Mouse (Mus musculus) MEL (cell line): Measurements from ENCODE around the gene Zfp106. TPM values are rescaled to one million over a fixed set of nuclear protein-coding genes. Genes with fewer than 3 reads are reported as not detected.
A peak's percentile ranks its signal among the peaks of the same experiment; 100 is the strongest.

Source experiments
- DNase-seq: peaks from one replicate; pipeline ENCODE4 v3.0.0; 2011; ENCODE audit warnings: low read depth, low spot score
- H3K27ac ChIP-seq: 2 replicates; pipeline ENCODE4 v1.5.1; 2012; ENCODE audit warnings: low read depth, mild to moderate bottlenecking, control low read depth, low read length, moderate library complexity; ENCODE audit not compliant: control insufficient read depth
- H3K27me3 ChIP-seq, 2 experiments: fragments of 150-350 bp in 1 of 2; sonication (generic) in 1 of 2; 2 replicates each; pipeline ENCODE4 v1.6.1; 2012; ENCODE audit warnings: low read length in 2 of 2, mild to moderate bottlenecking in 2 of 2, improper control_type of control experiment in 1 of 2, moderate library complexity in 1 of 2; ENCODE audit not compliant: insufficient read depth in 2 of 2, control insufficient read depth in 1 of 2
- H3K36me3 ChIP-seq, 2 experiments: 2 replicates each; pipeline ENCODE4 v1.6.1; 2012 to 2014; ENCODE audit warnings: low read length in 2 of 2, improper control_type of control experiment in 1 of 2, inconsistent platforms in 1 of 2, mild to moderate bottlenecking in 1 of 2; ENCODE audit not compliant: insufficient read depth in 2 of 2, control insufficient read depth in 1 of 2
- H3K4me1 ChIP-seq, 2 experiments: fragments of 150-350 bp in 1 of 2; sonication (generic) in 1 of 2; 2 replicates each; pipeline ENCODE4 v1.6.1; 2012; ENCODE audit warnings: low read length in 2 of 2, improper control_type of control experiment in 1 of 2, mild to moderate bottlenecking in 1 of 2; ENCODE audit not compliant: insufficient read depth in 2 of 2, control insufficient read depth in 1 of 2
- H3K4me3 ChIP-seq, 2 experiments: fragments of 150-350 bp in 1 of 2; sonication (generic) in 1 of 2; 2 replicates each; pipeline ENCODE4 v1.5.1; 2012; ENCODE audit warnings: low read depth in 2 of 2, low read length in 2 of 2, mild to moderate bottlenecking in 2 of 2, moderate library complexity in 2 of 2, control low read depth in 1 of 2, improper control_type of control experiment in 1 of 2; ENCODE audit not compliant: control insufficient read depth in 1 of 2, insufficient read depth in 1 of 2
- H3K79me2 ChIP-seq: 2 replicates; pipeline ENCODE4 v1.6.1; 2012; ENCODE audit warnings: mild to moderate bottlenecking, low read length, moderate library complexity; ENCODE audit not compliant: control insufficient read depth, poor library complexity, insufficient read depth
- H3K9ac ChIP-seq: 2 replicates; pipeline ENCODE4 v1.6.1; 2012; ENCODE audit warnings: low read depth, mild to moderate bottlenecking, control low read depth, low read length, moderate library complexity; ENCODE audit not compliant: control insufficient read depth, poor library complexity, severe bottlenecking
- H3K9me3 ChIP-seq: fragments of 150-350 bp; sonication (generic); replicated peaks from 2 replicates; pipeline ENCODE4 v1.6.1; 2012; ENCODE audit warnings: mild to moderate bottlenecking, low read length, improper control_type of control experiment, moderate library complexity; ENCODE audit not compliant: insufficient read depth
- BHLHE40 ChIP-seq: IDR thresholded peaks from 2 replicates; pipeline ENCODE4 v1.6.1; 2012; ENCODE audit warnings: low read depth, mild to moderate bottlenecking, inconsistent platforms, low read length, improper control_type of control experiment, borderline replicate concordance
- CHD2 ChIP-seq: IDR thresholded peaks from 2 replicates; pipeline ENCODE4 v1.6.1; 2011; ENCODE audit warnings: low read length, improper control_type of control experiment
- CTCF ChIP-seq, 3 experiments: IDR thresholded peaks in 2 of 3; conservative IDR thresholded peaks in 1 of 3; 2 replicates each; pipeline ENCODE4 v1.5.1; 2011 to 2012; ENCODE audit warnings: low read length in 3 of 3, low read depth in 2 of 3, mild to moderate bottlenecking in 2 of 3, improper control_type of control experiment in 1 of 3, inconsistent platforms in 1 of 3, mixed read lengths in 1 of 3, moderate library complexity in 1 of 3; ENCODE audit not compliant: control insufficient read depth in 1 of 3, insufficient read depth in 1 of 3, poor library complexity in 1 of 3, severe bottlenecking in 1 of 3
- E2F4 ChIP-seq: IDR thresholded peaks from 2 replicates; pipeline ENCODE4 v1.6.1; 2011; ENCODE audit warnings: low read depth, low read length, improper control_type of control experiment, borderline replicate concordance
- ELF1 ChIP-seq: IDR thresholded peaks from 2 replicates; pipeline ENCODE4 v1.6.1; 2014; ENCODE audit warnings: low read depth, mild to moderate bottlenecking, inconsistent platforms, low read length, improper control_type of control experiment, moderate library complexity
- EP300 ChIP-seq, 2 experiments: IDR thresholded peaks; 2 replicates each; pipeline ENCODE4 v1.6.1; 2011; ENCODE audit warnings: improper control_type of control experiment in 2 of 2, low read length in 2 of 2, low read depth in 1 of 2, mild to moderate bottlenecking in 1 of 2
- GABPA ChIP-seq: IDR thresholded peaks from 2 replicates; pipeline ENCODE4 v1.6.1; 2012; ENCODE audit warnings: low read depth, mild to moderate bottlenecking, inconsistent platforms, low read length, improper control_type of control experiment, moderate library complexity
- HCFC1 ChIP-seq: IDR thresholded peaks from 2 replicates; pipeline ENCODE4 v1.6.1; 2012; ENCODE audit warnings: low read depth, mild to moderate bottlenecking, inconsistent platforms, low read length, improper control_type of control experiment, moderate library complexity
- JUND ChIP-seq: IDR thresholded peaks from 2 replicates; pipeline ENCODE4 v1.6.1; 2011; ENCODE audit warnings: low read depth, mild to moderate bottlenecking, improper control_type of control experiment, low read length
- MAFK ChIP-seq: IDR thresholded peaks from 2 replicates; pipeline ENCODE4 v1.6.1; 2011; ENCODE audit warnings: low read depth, mild to moderate bottlenecking, low read length, improper control_type of control experiment, borderline replicate concordance
- MAX ChIP-seq: IDR thresholded peaks from 2 replicates; pipeline ENCODE4 v1.6.1; 2011; ENCODE audit warnings: low read length, improper control_type of control experiment
- MEF2A ChIP-seq: IDR thresholded peaks from 2 replicates; pipeline ENCODE4 v1.6.1; 2014; ENCODE audit warnings: low read depth, mild to moderate bottlenecking, inconsistent platforms, low read length, improper control_type of control experiment; ENCODE audit not compliant: poor library complexity, insufficient replicate concordance, severe bottlenecking; ENCODE audit errors: extremely low read depth
- MXI1 ChIP-seq: IDR thresholded peaks from 2 replicates; pipeline ENCODE4 v1.6.1; 2011; ENCODE audit warnings: mild to moderate bottlenecking, low read depth, low read length, improper control_type of control experiment
- MYC ChIP-seq: IDR thresholded peaks from 2 replicates; pipeline ENCODE4 v1.6.1; 2011; ENCODE audit warnings: low read depth, mild to moderate bottlenecking, low read length, improper control_type of control experiment, moderate library complexity
- NELFE ChIP-seq: IDR thresholded peaks from 2 replicates; pipeline ENCODE4 v1.6.1; 2011; ENCODE audit warnings: low read depth, low read length, improper control_type of control experiment
- NRF1 ChIP-seq: IDR thresholded peaks from 2 replicates; pipeline ENCODE4 v1.6.1; 2014; ENCODE audit warnings: low read depth, mild to moderate bottlenecking, inconsistent platforms, low read length, improper control_type of control experiment, moderate library complexity; ENCODE audit not compliant: poor library complexity, insufficient read depth, severe bottlenecking
- POLR2A ChIP-seq, 2 experiments: IDR thresholded peaks; 2 replicates each; pipeline ENCODE4 v1.6.1; 2011 to 2012; ENCODE audit warnings: low read length in 2 of 2, mild to moderate bottlenecking in 2 of 2, control low read depth in 1 of 2, improper control_type of control experiment in 1 of 2, low read depth in 1 of 2, moderate library complexity in 1 of 2; ENCODE audit not compliant: control insufficient read depth in 1 of 2, insufficient read depth in 1 of 2, poor library complexity in 1 of 2
- POLR2AphosphoS2 ChIP-seq: IDR thresholded peaks from 2 replicates; pipeline ENCODE4 v1.6.1; 2011; ENCODE audit warnings: low read length, improper control_type of control experiment
- POLR2AphosphoS5 ChIP-seq: IDR thresholded peaks from 2 replicates; pipeline ENCODE4 v1.6.1; 2012; ENCODE audit warnings: low read depth, borderline replicate concordance, mild to moderate bottlenecking, inconsistent platforms, low read length, moderate library complexity, mixed read lengths
- RAD21 ChIP-seq: IDR thresholded peaks from 2 replicates; pipeline ENCODE4 v1.6.1; 2011; ENCODE audit warnings: mild to moderate bottlenecking, low read depth, low read length, improper control_type of control experiment
- RCOR1 ChIP-seq: IDR thresholded peaks from 2 replicates; pipeline ENCODE4 v1.6.1; 2012; ENCODE audit warnings: low read depth, mild to moderate bottlenecking, inconsistent platforms, low read length, improper control_type of control experiment
- SIN3A ChIP-seq: IDR thresholded peaks from 2 replicates; pipeline ENCODE4 v1.6.1; 2012; ENCODE audit warnings: low read length, improper control_type of control experiment, inconsistent platforms
- SMC3 ChIP-seq: IDR thresholded peaks from 2 replicates; pipeline ENCODE4 v1.6.1; 2011; ENCODE audit warnings: low read depth, low read length, improper control_type of control experiment
- TAL1 ChIP-seq: IDR thresholded peaks from 2 replicates; pipeline ENCODE4 v1.6.1; 2012; ENCODE audit warnings: mild to moderate bottlenecking, inconsistent platforms, low read length, moderate library complexity, mixed read lengths
- TCF12 ChIP-seq: IDR thresholded peaks from 2 replicates; pipeline ENCODE4 v1.6.1; 2014; ENCODE audit warnings: low read depth, mild to moderate bottlenecking, inconsistent platforms, low read length, improper control_type of control experiment, moderate library complexity
- USF1 ChIP-seq: IDR thresholded peaks from 2 replicates; pipeline ENCODE4 v1.6.1; 2014; ENCODE audit warnings: low read depth, mild to moderate bottlenecking, inconsistent platforms, low read length, improper control_type of control experiment, moderate library complexity
- USF2 ChIP-seq, 2 experiments: IDR thresholded peaks; 2 replicates each; pipeline ENCODE4 v1.6.1; 2011 to 2012; ENCODE audit warnings: improper control_type of control experiment in 2 of 2, low read length in 2 of 2, borderline replicate concordance in 1 of 2, inconsistent platforms in 1 of 2, low read depth in 1 of 2, mild to moderate bottlenecking in 1 of 2; ENCODE audit not compliant: insufficient read depth in 1 of 2
- ZKSCAN1 ChIP-seq: IDR thresholded peaks from 2 replicates; pipeline ENCODE4 v1.6.1; 2012; ENCODE audit warnings: low read depth, mild to moderate bottlenecking, inconsistent platforms, low read length, improper control_type of control experiment, moderate library complexity
- ZMIZ1 ChIP-seq: IDR thresholded peaks from 2 replicates; pipeline ENCODE4 v1.6.1; 2012; ENCODE audit warnings: low read depth, mild to moderate bottlenecking, inconsistent platforms, low read length, improper control_type of control experiment, moderate library complexity
- ZNF384 ChIP-seq: IDR thresholded peaks from 2 replicates; pipeline ENCODE4 v1.6.1; 2012; ENCODE audit warnings: low read depth, mild to moderate bottlenecking, inconsistent platforms, low read length, improper control_type of control experiment
- polyA plus RNA-seq, 2 experiments: library from polyadenylated mRNA; stranded (reverse) in 1 of 2; unstranded in 1 of 2; fragments of >175 nt in 1 of 2; fragments of >200 nt in 1 of 2; gene quantifications; 2 replicates each; pipeline versions ENCODE4 v1.2.1 to v1.2.4; 2012; ENCODE audit warnings: low replicate concordance in 2 of 2, low read depth in 1 of 2; ENCODE audit not compliant: insufficient read length in 2 of 2, insufficient read depth in 1 of 2, missing spikeins in 1 of 2
- total RNA-seq: library from RNA; depleted of rRNA; stranded (reverse); fragments of 300-350 nt; gene quantifications from 2 replicates; pipeline ENCODE4 v1.2.3, GENCODE M21; 2012

The Zfp106 gene
- total and polyA plus RNA-seq, 3 experiments = 63.9 to 130 (median 80.6) TPM

GRCm38 (mm10) chr2:120539333-120539732, 24.3 kb downstream of the Zfp106 start:
- TF ChIP-seq ZKSCAN1 = no peak
- TF ChIP-seq NRF1 = no peak
- no peak for TF ChIP-seq POLR2AphosphoS5
- TF ChIP-seq POLR2AphosphoS2 = no peak
- TF ChIP-seq TAL1 = no peak
- no peak overlapping the region for H3K9ac ChIP-seq
- H3K27ac ChIP-seq = no peak overlapping the region
- H3K36me3 ChIP-seq = peaks cover 16 to 31% of the 10 kb centered on the region in 2 experiments
- no peaks in the 10 kb centered on the region for H3K9me3 ChIP-seq
- no peaks in the 10 kb centered on the region for H3K27me3 ChIP-seq
- no peaks in the 10 kb centered on the region; the same call in 1 of the 2 replicates for H3K79me2 ChIP-seq
- no peak overlapping the region for H3K4me3 ChIP-seq
- no peak for DNase-seq
- peaks cover 4 to 5% of the 10 kb centered on the region in 2 experiments for H3K4me1 ChIP-seq

- H3K9ac ChIP-seq = no peak overlapping the region; the same call in 1 of the 2 replicates
- peaks cover 3% of the 10 kb centered on the region; the same call in 1 of the 2 replicates for H3K79me2 ChIP-seq
- H3K36me3 ChIP-seq = peaks cover 23 to 38% of the 10 kb centered on the region in 2 experiments
- no peaks in the 10 kb centered on the region for H3K9me3 ChIP-seq
- H3K27ac ChIP-seq = peak overlapping the region; percentile 67
- peak; percentile 75 for DNase-seq
- no peaks in the 10 kb centered on the region for H3K27me3 ChIP-seq
- H3K4me3 ChIP-seq = no peak overlapping the region
- peaks cover 13 to 19% of the 10 kb centered on the region in 2 experiments for H3K4me1 ChIP-seq
- no peak for TF ChIP-seq SMC3
- TF ChIP-seq ZMIZ1 = no peak
- no peak for TF ChIP-seq GABPA
- no peak for TF ChIP-seq NRF1
- TF ChIP-seq MXI1 = no peak
- TF ChIP-seq TAL1 = no peak
- TF ChIP-seq BHLHE40 = no peak
- no peak for TF ChIP-seq ZNF384
- 0 out of 2 replicates have a peak, but pooled peaks have one; percentile 42 for TF ChIP-seq MYC
- peak in 1 of 2 experiments; percentile 76; a peak in 3 of 4 replicates for TF ChIP-seq EP300 (IDR thresholded peaks at IDR 0.05; ENCODE audit: low read depth in 1 of 2, low read length in 2 of 2)
- no peak for TF ChIP-seq MAX
- TF ChIP-seq RCOR1 = peak; percentile 67
- no peak for TF ChIP-seq USF1
- TF ChIP-seq CHD2 = no peak
- no peak for TF ChIP-seq MEF2A
- no peak for TF ChIP-seq JUND
- no peak for TF ChIP-seq ELF1
- TF ChIP-seq E2F4 = no peak
- TF ChIP-seq HCFC1 = no peak
- no peak for TF ChIP-seq USF2 (IDR thresholded peaks at IDR 0.05; ENCODE audit: borderline replicate concordance in 1 of 2, insufficient read depth in 1 of 2, low read depth in 1 of 2, low read length in 2 of 2)
- TF ChIP-seq SIN3A = peak; percentile 64; the same call in 1 of the 2 replicates
- TF ChIP-seq RAD21 = no peak
- no peak for TF ChIP-seq TCF12
- no peak for TF ChIP-seq MAFK
- no peak for TF ChIP-seq POLR2AphosphoS2
- TF ChIP-seq NELFE = no peak
- no peak for TF ChIP-seq POLR2A (IDR thresholded peaks at IDR 0.05; ENCODE audit: control insufficient read depth in 1 of 2, insufficient read depth in 1 of 2, low read depth in 1 of 2, low read length in 2 of 2, poor library complexity in 1 of 2)
- no peak for TF ChIP-seq POLR2AphosphoS5
- no peak for TF ChIP-seq CTCF (IDR thresholded peaks at IDR 0.05 in 2 of 3, conservative IDR thresholded peaks at IDR 0.05 in 1 of 3; ENCODE audit: control insufficient read depth in 1 of 3, insufficient read depth in 1 of 3, low read depth in 2 of 3, low read length in 3 of 3, poor library complexity in 1 of 3, severe bottlenecking in 1 of 3)
Measured at GRCm38 (mm10) chr2:120531223-120531622, 32.4 kb downstream of the Zfp106 start.
